Mouse (Mus musculus) adrenal gland, postnatal 0 days (tissue): ENCODE measurements around the gene Atp8b2. TPM values are rescaled to one million over a fixed set of nuclear protein-coding genes. Genes with fewer than 3 reads are reported as not detected.

Experiments used
- microRNA-seq: library from miRNA; unstranded; fragments of <30 nt; microRNA quantifications from one replicate; pipeline ENCODE4, GENCODE M21; 2016; ENCODE audit warnings: borderline replicate concordance; ENCODE audit not compliant: insufficient number of aligned reads
- polyA plus RNA-seq: library from polyadenylated mRNA; unstranded; fragments of >200 nt; fragmentation: Nextera tagmentation; extraction: Ambion mirVana; gene quantifications from 2 replicates; pipeline ENCODE4 v1.2.1, GENCODE M21; 2015

The Atp8b2 gene
- 8.0 and 8.3 TPM in 2 replicates for polyA plus RNA-seq

GRCm38 (mm10) chr3:89963221-89963763 lies at the start of gene Atp8b2:
Gene Atp8b2 (minus strand): TSS chr3:89963508.

DNA sequence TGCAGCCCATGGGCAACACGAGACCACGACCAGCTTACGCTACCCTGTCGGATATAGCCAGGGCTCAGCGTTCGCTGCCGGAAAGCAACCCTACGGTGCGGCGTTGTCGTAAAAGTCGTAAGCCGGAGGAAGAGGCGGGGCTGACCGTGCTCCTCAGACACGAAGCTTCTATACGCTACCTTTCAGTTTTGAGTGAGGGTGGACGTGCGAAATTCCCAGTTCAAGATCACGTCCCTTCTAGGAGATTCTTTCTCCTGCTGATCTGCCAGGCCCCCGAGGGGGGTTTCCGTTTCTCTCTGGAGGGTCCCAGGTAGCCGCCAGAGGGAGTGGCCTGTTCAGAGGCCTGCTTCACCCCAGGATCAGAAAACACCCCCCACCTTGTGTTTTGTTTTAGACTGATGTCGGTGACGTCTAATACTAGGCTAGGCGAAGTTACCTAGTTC lies 35.3 kb upstream of the Atp8b2 start, which contains the start of gene Hax1:
Gene Hax1, minus strand, starts transcription at position 169 of the 443 bp plus-strand sequence.

DNA sequence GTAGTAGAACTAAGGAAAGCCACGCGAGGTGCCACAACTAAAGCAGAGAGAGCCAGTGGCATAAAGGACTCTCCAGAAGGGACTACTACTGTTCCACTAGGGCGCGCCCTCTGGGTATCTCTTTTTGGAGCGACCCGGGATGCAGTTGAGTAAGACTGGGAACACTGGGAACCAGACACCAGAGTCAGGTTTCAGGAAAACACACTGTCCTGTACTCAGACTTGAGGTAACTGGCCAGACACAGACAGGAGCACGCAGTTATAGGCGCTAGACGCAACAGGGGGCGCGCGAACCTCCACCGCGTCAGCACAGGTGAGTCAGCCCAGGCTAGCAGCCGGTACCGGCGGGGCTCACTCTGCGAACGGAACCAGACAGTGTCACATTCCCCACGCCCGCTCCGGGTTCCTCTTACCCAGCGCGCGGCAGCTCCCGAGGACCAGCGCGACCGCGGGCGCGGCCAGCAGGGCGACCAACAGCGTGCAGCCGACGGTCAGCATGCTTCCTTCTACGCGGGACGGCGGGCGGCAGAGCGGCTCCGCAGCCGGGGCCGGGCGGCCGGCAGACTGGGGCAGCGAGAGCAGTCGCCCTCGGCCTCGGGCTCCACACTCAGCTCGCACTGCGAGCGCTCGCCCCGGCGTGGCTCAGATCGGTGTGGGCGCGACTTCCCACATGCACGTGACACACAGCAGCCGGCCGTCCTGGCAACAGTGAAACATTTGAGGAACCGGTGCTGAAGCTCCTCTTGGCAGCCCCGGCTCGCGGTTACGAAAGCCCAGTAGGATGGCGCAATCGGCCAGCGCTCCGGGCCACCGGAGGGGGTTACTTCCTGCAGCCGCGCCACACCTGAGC lies 50.5 kb downstream of the Atp8b2 start, which contains the start of gene Il6ra:
Gene Il6ra, minus strand, starts transcription at position 654 of the 849 bp plus-strand sequence.

Small RNA genes lying within 50 kb of the gene (microRNA-seq; reads per million reads assigned to microRNA genes)
- not detected for gene Mir7669

Other genes with a start within 250 kb of the Atp8b2 start
- gene Adar, start 248.5 kb downstream of the Atp8b2 start, polyA plus RNA-seq = 6.3 and 8.7 TPM in 2 replicates
- 2.5 and 3.5 TPM in 2 replicates for gene Chrnb2, start 198.9 kb downstream of the Atp8b2 start, polyA plus RNA-seq
- gene Ube2q1, start 189.9 kb downstream of the Atp8b2 start, polyA plus RNA-seq = 8.7 and 12.4 TPM in 2 replicates
- gene She, start 132.1 kb downstream of the Atp8b2 start, polyA plus RNA-seq = 2.6 and 3.5 TPM in 2 replicates
- 2.6 and 3.0 TPM in 2 replicates for gene Il6ra, start 50.3 kb downstream of the Atp8b2 start, polyA plus RNA-seq
- 151 TPM in 2 replicates for gene Hax1, start 35.3 kb upstream of the Atp8b2 start, polyA plus RNA-seq
- 208 and 215 TPM in 2 replicates for gene 4933434E20Rik, start 88.1 kb upstream of the Atp8b2 start, polyA plus RNA-seq
- 96.5 and 132 TPM in 2 replicates for gene Ubap2l, start 89.1 kb upstream of the Atp8b2 start, polyA plus RNA-seq
- 203 and 310 TPM in 2 replicates for gene Tpm3, start 109.1 kb upstream of the Atp8b2 start, polyA plus RNA-seq
- 0.08 TPM in 2 replicates for gene Nup210l, start 140.6 kb upstream of the Atp8b2 start, polyA plus RNA-seq